ENCODE assay signal across 17 mouse cellular contexts in the genomic region with DNA sequence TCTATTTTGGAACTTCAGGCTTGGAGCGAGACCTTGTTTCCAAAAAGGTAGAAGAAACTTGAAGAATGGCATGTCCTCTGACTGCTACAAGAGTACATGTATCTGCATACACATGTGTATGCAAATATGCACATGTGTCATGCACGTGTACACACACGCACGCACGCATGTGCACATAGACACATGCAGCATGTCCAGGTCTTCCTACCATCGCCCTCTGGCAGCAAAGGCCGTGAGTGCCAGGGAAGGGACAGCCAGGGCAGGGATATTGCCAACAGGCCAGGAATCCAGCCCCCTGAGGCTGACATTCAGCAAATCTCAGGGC.
DNase-seq lines count a peak whose midpoint lies in the region; ATAC-seq and TF ChIP-seq lines count a peak whose summit lies in the region.
"Had no signal": no experiment of that assay in that cellular context is flagged by ENCODE, and none has a peak within 500 bp of the region (broad histone marks: within the 10 kb centered on the region; RNA-seq: fewer than 3 reads in every experiment).

No protein-coding gene starts in this region.

- peak overlapping the region; percentile 79 for H3K27ac ChIP-seq in embryonic facial prominence, embryonic 12.5 days
- no peak overlapping the region for H3K27ac ChIP-seq in embryonic facial prominence, embryonic 10.5 days (replicated peaks)
- H3K27ac ChIP-seq in left cerebral cortex, adult 2 months, result peak overlapping the region; percentile 47; the same call in 1 of the 2 replicates
- H3K27ac ChIP-seq in embryonic facial prominence, embryonic 14.5 days (replicated peaks; ENCODE audit: low read depth, low read length), result peak overlapping the region; percentile 78
- H3K27ac ChIP-seq: forebrain, embryonic 15.5 days; hindbrain, embryonic 15.5 days had no signal

- H3K4me2 ChIP-seq in embryonic facial prominence, embryonic 12.5 days (replicated peaks), result no peak overlapping the region
- no peak overlapping the region for H3K4me2 ChIP-seq in embryonic facial prominence, embryonic 14.5 days (ENCODE audit: low read depth, low read length)
- H3K4me2 ChIP-seq: forebrain, embryonic 15.5 days; heart, embryonic 12.5 days; hindbrain, embryonic 15.5 days had no signal

- intact Hi-C loops in left cerebral cortex, adult 2 months (cut with DNase I), result no loop called here
- intact Hi-C loops in left cerebral cortex, postnatal 10 days (cut with DNase I), result no loop called here

- H3K27me3 ChIP-seq in embryonic facial prominence, embryonic 12.5 days, result no peaks in the 10 kb centered on the region
- H3K27me3 ChIP-seq in embryonic facial prominence, embryonic 10.5 days (replicated peaks; ENCODE audit: low read depth, poor library complexity, severe bottlenecking), result no peaks in the 10 kb centered on the region
- H3K27me3 ChIP-seq in embryonic facial prominence, embryonic 14.5 days (replicated peaks; ENCODE audit: control insufficient read depth, insufficient read depth, low read length), result no peaks in the 10 kb centered on the region
- H3K27me3 ChIP-seq: forebrain, embryonic 15.5 days; heart, embryonic 12.5 days; hindbrain, embryonic 15.5 days had no signal

- no peak for TF ChIP-seq CTCF in left cerebral cortex, adult 2 months (IDR thresholded peaks at IDR 0.05)

- 0 out of 2 replicates have a peak, but pooled peaks cover 7% of the 10 kb centered on the region for H3K9me3 ChIP-seq in embryonic facial prominence, embryonic 12.5 days
- H3K9me3 ChIP-seq in embryonic facial prominence, embryonic 10.5 days, result peaks cover 12% of the 10 kb centered on the region; the same call in 1 of the 2 replicates
- H3K9me3 ChIP-seq in embryonic facial prominence, embryonic 14.5 days (ENCODE audit: control insufficient read depth, low read length), result peaks cover 11% of the 10 kb centered on the region
- H3K9me3 ChIP-seq: forebrain, embryonic 15.5 days had no signal

- no peak overlapping the region for H3K4me3 ChIP-seq in embryonic facial prominence, embryonic 12.5 days
- H3K4me3 ChIP-seq in embryonic facial prominence, embryonic 10.5 days, result no peak overlapping the region
- no peak overlapping the region for H3K4me3 ChIP-seq in left cerebral cortex, adult 2 months
- H3K4me3 ChIP-seq in embryonic facial prominence, embryonic 14.5 days (ENCODE audit: low read depth, low read length), result no peak overlapping the region
- H3K4me3 ChIP-seq: forebrain, embryonic 15.5 days; heart, embryonic 12.5 days; hindbrain, embryonic 15.5 days had no signal

- H3K36me3 ChIP-seq in embryonic facial prominence, embryonic 12.5 days, result no peaks in the 10 kb centered on the region
- no peaks in the 10 kb centered on the region for H3K36me3 ChIP-seq in embryonic facial prominence, embryonic 10.5 days (replicated peaks)
- no peaks in the 10 kb centered on the region for H3K36me3 ChIP-seq in embryonic facial prominence, embryonic 14.5 days (ENCODE audit: control insufficient read depth, insufficient read depth, low read length)
- H3K36me3 ChIP-seq: forebrain, embryonic 15.5 days; heart, embryonic 12.5 days; hindbrain, embryonic 15.5 days had no signal

- no peak overlapping the region for H3K9ac ChIP-seq in embryonic facial prominence, embryonic 12.5 days
- H3K9ac ChIP-seq in embryonic facial prominence, embryonic 14.5 days (ENCODE audit: low read depth, low read length), result no peak overlapping the region
- H3K9ac ChIP-seq: forebrain, embryonic 15.5 days; heart, embryonic 12.5 days; hindbrain, embryonic 15.5 days had no signal

- DNase-seq in embryonic facial prominence, embryonic 10.5 days (ENCODE audit: low spot score), result no peak
- no peak for DNase-seq in left cerebral cortex, adult 2 months (ENCODE audit: extremely low spot score in 1 of 2, low spot score in 2 of 2)
- DNase-seq in left cerebral cortex, postnatal 10 days (ENCODE audit: extremely low spot score in 1 of 2, low spot score in 2 of 2), result no peak
- DNase-seq in embryonic facial prominence, embryonic 14.5 days (ENCODE audit: low spot score), result no peak
- no peak for DNase-seq in right cerebral cortex, postnatal 36 days (ENCODE audit: low spot score in 2 of 2)
- DNase-seq in lung, postnatal 4 days, result no peak
- DNase-seq: adrenal gland, postnatal 10 days; B cell, adult 2 months; cerebellum, adult 11-12 months; cerebellum, adult 9-11 months; embryo, embryonic 11 days; gastrocnemius, postnatal 10 days had no signal

- ATAC-seq in embryonic facial prominence, embryonic 12.5 days (ENCODE audit: insufficient number of reproducible peaks, insufficient read depth, low FRiP score, low TSS enrichment), result no peak
- no peak for ATAC-seq in embryonic facial prominence, embryonic 14.5 days (ENCODE audit: low read depth)
- ATAC-seq: CD4-positive, CD25-positive, alpha-beta regulatory T cell, adult 4 months; forebrain, embryonic 15.5 days had no signal

- peaks cover 34% of the 10 kb centered on the region for H3K4me1 ChIP-seq in embryonic facial prominence, embryonic 12.5 days
- H3K4me1 ChIP-seq in embryonic facial prominence, embryonic 10.5 days, result peaks cover 30% of the 10 kb centered on the region
- H3K4me1 ChIP-seq in embryonic facial prominence, embryonic 14.5 days (ENCODE audit: control insufficient read depth, insufficient read depth, low read length), result peaks cover 36% of the 10 kb centered on the region
- H3K4me1 ChIP-seq: forebrain, embryonic 15.5 days; heart, embryonic 12.5 days; hindbrain, embryonic 15.5 days had no signal

- WGBS in embryonic facial prominence, embryonic 12.5 days, result 89% methylated on average over 7 of the region's 7 CpGs
- WGBS in embryonic facial prominence, embryonic 10.5 days, result 93% methylated on average over 7 of the region's 7 CpGs
- 85% methylated on average over 7 of the region's 7 CpGs for WGBS in embryonic facial prominence, embryonic 14.5 days
